Comparison of ENCODE assay signal across 28 mouse cellular contexts in genomic region chr19:17327881-17328404, GRCm38 (mm10). TPM values are rescaled to one million over a fixed set of nuclear protein-coding genes. Genes with fewer than 3 reads are reported as not detected.
A peak's percentile ranks its signal among the peaks of the same experiment; 100 is the strongest.
DNase-seq lines count a peak whose midpoint lies in the region; ATAC-seq and TF ChIP-seq lines count a peak whose summit lies in the region.
"Had no signal": no experiment of that assay in that cellular context is flagged by ENCODE, and none has a peak within 500 bp of the region (broad histone marks: within the 10 kb centered on the region; RNA-seq: fewer than 3 reads in every experiment).

No protein-coding gene starts in this region.

- no peaks in the 10 kb centered on the region for H3K9me3 ChIP-seq in hindbrain, postnatal 0 days (ENCODE audit: low read length)
- no peaks in the 10 kb centered on the region for H3K9me3 ChIP-seq in hindbrain, embryonic 11.5 days (ENCODE audit: control insufficient read depth, low read length)
- no peaks in the 10 kb centered on the region for H3K9me3 ChIP-seq in liver, embryonic 13.5 days (replicated peaks)
- no peaks in the 10 kb centered on the region for H3K9me3 ChIP-seq in forebrain, embryonic 14.5 days (replicated peaks; ENCODE audit: control insufficient read depth, low read length)
- H3K9me3 ChIP-seq: embryonic facial prominence, embryonic 13.5 days; forebrain, embryonic 13.5 days; heart, embryonic 15.5 days; hindbrain, embryonic 15.5 days; limb, embryonic 13.5 days; midbrain, embryonic 10.5 days; neural tube, embryonic 13.5 days had no signal

- H3K4me3 ChIP-seq in hindbrain, postnatal 0 days (ENCODE audit: low read length), result no peak overlapping the region
- no peak overlapping the region for H3K4me3 ChIP-seq in hindbrain, embryonic 11.5 days (ENCODE audit: low read depth, low read length)
- 0 out of 2 replicates have a peak overlapping the region, but pooled peaks have one; percentile 2 for H3K4me3 ChIP-seq in liver, embryonic 13.5 days (replicated peaks)
- no peak overlapping the region for H3K4me3 ChIP-seq in forebrain, embryonic 14.5 days (ENCODE audit: low read depth, low read length)
- H3K4me3 ChIP-seq: embryonic facial prominence, embryonic 13.5 days; erythroblast, embryonic 14.5 days; forebrain, embryonic 13.5 days; heart, embryonic 15.5 days; hindbrain, embryonic 15.5 days; limb, embryonic 13.5 days; midbrain, embryonic 10.5 days; myocyte; neural tube, embryonic 13.5 days had no signal

- no peaks in the 10 kb centered on the region for H3K4me1 ChIP-seq in hindbrain, postnatal 0 days (ENCODE audit: insufficient read depth, low read length)
- no peaks in the 10 kb centered on the region for H3K4me1 ChIP-seq in hindbrain, embryonic 11.5 days (replicated peaks; ENCODE audit: control insufficient read depth, insufficient read depth, low read length)
- H3K4me1 ChIP-seq in liver, embryonic 13.5 days (replicated peaks), result peaks cover 82% of the 10 kb centered on the region
- H3K4me1 ChIP-seq in forebrain, embryonic 14.5 days (ENCODE audit: control insufficient read depth, insufficient read depth, low read length), result no peaks in the 10 kb centered on the region
- H3K4me1 ChIP-seq: embryonic facial prominence, embryonic 13.5 days; forebrain, embryonic 13.5 days; hindbrain, embryonic 15.5 days; midbrain, embryonic 10.5 days; neural tube, embryonic 13.5 days had no signal

- DNase-seq in hindbrain, postnatal 0 days (ENCODE audit: low spot score), result peak; percentile 23
- DNase-seq in hindbrain, embryonic 11.5 days (ENCODE audit: low spot score), result no peak
- peak; percentile 48 for DNase-seq in c-Kit-positive CD71-positive TER-119-negative erythroid progenitor cells, embryonic 14.5 days (ENCODE audit: low read depth)
- no peak for DNase-seq in liver, embryonic 13.5 days
- DNase-seq in forebrain, embryonic 14.5 days (ENCODE audit: low spot score), result no peak
- no peak for DNase-seq in adrenal gland, postnatal 4 days (ENCODE audit: low spot score in 2 of 2)
- DNase-seq in spleen, postnatal 36 days (ENCODE audit: low spot score in 2 of 2), result no peak
- DNase-seq: cerebellum, adult 8-10 months; heart, postnatal 36 days; kidney, postnatal 4 days; lung, embryonic 14.5 days; lung, postnatal 4 days; retina, postnatal 1 day; right cerebral cortex, postnatal 25 days; spleen, adult 18-20 months; thymus, postnatal 14 days had no signal

- H3K27ac ChIP-seq in hindbrain, postnatal 0 days, result no peak overlapping the region
- H3K27ac ChIP-seq in hindbrain, embryonic 11.5 days (ENCODE audit: low read depth, low read length), result no peak overlapping the region
- peak overlapping the region; percentile 89 for H3K27ac ChIP-seq in liver, embryonic 13.5 days
- no peak overlapping the region for H3K27ac ChIP-seq in forebrain, embryonic 14.5 days (ENCODE audit: low read depth, low read length)
- H3K27ac ChIP-seq: embryonic facial prominence, embryonic 13.5 days; forebrain, embryonic 13.5 days; heart, embryonic 15.5 days; hindbrain, embryonic 15.5 days; limb, embryonic 13.5 days; midbrain, embryonic 10.5 days; neural tube, embryonic 13.5 days had no signal

- TF ChIP-seq CTCF in hindbrain, postnatal 0 days (IDR thresholded peaks at IDR 0.05; ENCODE audit: low read depth), result no peak

- H3K9ac ChIP-seq in hindbrain, postnatal 0 days (replicated peaks; ENCODE audit: low read length), result no peak overlapping the region
- no peak overlapping the region for H3K9ac ChIP-seq in hindbrain, embryonic 11.5 days (ENCODE audit: low read depth, low read length)
- peak overlapping the region; percentile 50 for H3K9ac ChIP-seq in liver, embryonic 13.5 days
- H3K9ac ChIP-seq in forebrain, embryonic 14.5 days (ENCODE audit: low read length), result no peak overlapping the region
- H3K9ac ChIP-seq: embryonic facial prominence, embryonic 13.5 days; forebrain, embryonic 13.5 days; heart, embryonic 15.5 days; hindbrain, embryonic 15.5 days; limb, embryonic 13.5 days; lung, embryonic 14.5 days; neural tube, embryonic 13.5 days had no signal

- H3K36me3 ChIP-seq in hindbrain, postnatal 0 days (ENCODE audit: insufficient read depth, low read length), result no peaks in the 10 kb centered on the region
- no peaks in the 10 kb centered on the region for H3K36me3 ChIP-seq in hindbrain, embryonic 11.5 days (ENCODE audit: control insufficient read depth, insufficient read depth, low read length)
- H3K36me3 ChIP-seq in liver, embryonic 13.5 days, result peaks cover 64% of the 10 kb centered on the region
- no peaks in the 10 kb centered on the region for H3K36me3 ChIP-seq in forebrain, embryonic 14.5 days (ENCODE audit: control insufficient read depth, insufficient read depth, low read length)
- H3K36me3 ChIP-seq: hindbrain, embryonic 15.5 days; midbrain, embryonic 10.5 days; neural tube, embryonic 13.5 days had no signal

- no peak for ATAC-seq in hindbrain, postnatal 0 days
- no peak for ATAC-seq in hindbrain, embryonic 11.5 days (ENCODE audit: low FRiP score)
- ATAC-seq in liver, embryonic 13.5 days (ENCODE audit: low read depth), result peak; percentile 18
- peak; percentile 56 for ATAC-seq in megakaryocyte-erythroid progenitor cell, adult 5-6 weeks (replicated peaks; ENCODE audit: low FRiP score, low TSS enrichment, poor library complexity, severe bottlenecking)
- ATAC-seq in forebrain, embryonic 14.5 days, result no peak
- ATAC-seq: forebrain, embryonic 13.5 days; intestine, embryonic 16.5 days; midbrain, embryonic 16.5 days had no signal

- no peaks in the 10 kb centered on the region for H3K27me3 ChIP-seq in hindbrain, postnatal 0 days (ENCODE audit: insufficient read depth, low read length)
- H3K27me3 ChIP-seq in hindbrain, embryonic 11.5 days (ENCODE audit: control insufficient read depth, insufficient read depth, low read length), result no peaks in the 10 kb centered on the region
- H3K27me3 ChIP-seq in liver, embryonic 13.5 days, result no peaks in the 10 kb centered on the region
- H3K27me3 ChIP-seq in forebrain, embryonic 14.5 days (replicated peaks; ENCODE audit: control insufficient read depth, insufficient read depth, low read length), result no peaks in the 10 kb centered on the region
- H3K27me3 ChIP-seq: embryonic facial prominence, embryonic 13.5 days; forebrain, embryonic 13.5 days; heart, embryonic 15.5 days; hindbrain, embryonic 15.5 days; limb, embryonic 13.5 days; neural tube, embryonic 13.5 days had no signal

- no peak overlapping the region for H3K4me2 ChIP-seq in hindbrain, postnatal 0 days (ENCODE audit: low read depth, low read length)
- no peak overlapping the region for H3K4me2 ChIP-seq in hindbrain, embryonic 11.5 days (replicated peaks; ENCODE audit: low read depth, low read length)
- peak overlapping the region; percentile 45 for H3K4me2 ChIP-seq in liver, embryonic 13.5 days
- H3K4me2 ChIP-seq in forebrain, embryonic 14.5 days (ENCODE audit: low read length), result no peak overlapping the region
- H3K4me2 ChIP-seq: embryonic facial prominence, embryonic 13.5 days; forebrain, embryonic 13.5 days; heart, embryonic 15.5 days; hindbrain, embryonic 15.5 days; limb, embryonic 13.5 days; lung, embryonic 14.5 days; neural tube, embryonic 13.5 days had no signal

- 84% methylated on average over 6 of the region's 6 CpGs for WGBS in hindbrain, postnatal 0 days
- WGBS in hindbrain, embryonic 11.5 days, result 90% methylated on average over 6 of the region's 6 CpGs
- 19% methylated on average over 6 of the region's 6 CpGs for WGBS in liver, embryonic 13.5 days (ENCODE audit: insufficient replicate concordance)
- WGBS in forebrain, embryonic 14.5 days, result 86% methylated on average over 6 of the region's 6 CpGs

RNA-seq across cellular contexts. Expression of gene Gcnt1, which starts 44.7 kb away (rescaled TPM):
- total RNA-seq in hindbrain, postnatal 0 days (2014; rRNA removed), result 1.4 and 1.9 TPM in 2 replicates
- 0.34 and 0.43 TPM in 2 replicates for polyA plus RNA-seq in hindbrain, postnatal 0 days (2015; fragmentation: Nextera tagmentation; extraction: Ambion mirVana)
- polyA plus RNA-seq in hindbrain, embryonic 11.5 days (2014; fragmentation: Nextera tagmentation; extraction: Ambion mirVana), result 7.8 and 8.0 TPM in 2 replicates
- 17.9 and 25.0 TPM in 2 replicates for polyA plus RNA-seq in liver, embryonic 13.5 days (2015; fragmentation: Nextera tagmentation; extraction: Ambion mirVana)
- total RNA-seq in megakaryocyte-erythroid progenitor cell, adult 5-6 weeks (2014; fragmentation: Nextera tagmentation), result 12.0 and 26.0 TPM in 2 replicates
- total RNA-seq in megakaryocyte-erythroid progenitor cell, adult 5-6 weeks (2017), result 18.0 and 23.7 TPM in 2 replicates
- 0.56 and 0.98 TPM in 2 replicates for polyA plus RNA-seq in forebrain, embryonic 14.5 days (2014; fragmentation: Nextera tagmentation; extraction: Ambion mirVana)
- 10 to 100 TPM in 1 of 2 experiments, 1 to 10 TPM in 1; 4.9 to 19.0 TPM for total RNA-seq in adrenal gland, postnatal 4 days (2021)

Comparison
In these comparisons a context has a peak if more than half of its experiments do, and no peak if none do; other contexts are left out.
1. DNase-seq: peak in hindbrain, postnatal 0 days (single experiment) and c-Kit-positive CD71-positive TER-119-negative erythroid progenitor cells, embryonic 14.5 days (single experiment); none in hindbrain, embryonic 11.5 days (single experiment), liver, embryonic 13.5 days (single experiment), forebrain, embryonic 14.5 days (single experiment), adrenal gland, postnatal 4 days (0 of 2) and spleen, postnatal 36 days (0 of 2).
2. ATAC-seq: peak in liver, embryonic 13.5 days (single experiment) and megakaryocyte-erythroid progenitor cell, adult 5-6 weeks (single experiment); none in hindbrain, postnatal 0 days (single experiment), hindbrain, embryonic 11.5 days (single experiment) and forebrain, embryonic 14.5 days (single experiment).